In the genomic region with DNA sequence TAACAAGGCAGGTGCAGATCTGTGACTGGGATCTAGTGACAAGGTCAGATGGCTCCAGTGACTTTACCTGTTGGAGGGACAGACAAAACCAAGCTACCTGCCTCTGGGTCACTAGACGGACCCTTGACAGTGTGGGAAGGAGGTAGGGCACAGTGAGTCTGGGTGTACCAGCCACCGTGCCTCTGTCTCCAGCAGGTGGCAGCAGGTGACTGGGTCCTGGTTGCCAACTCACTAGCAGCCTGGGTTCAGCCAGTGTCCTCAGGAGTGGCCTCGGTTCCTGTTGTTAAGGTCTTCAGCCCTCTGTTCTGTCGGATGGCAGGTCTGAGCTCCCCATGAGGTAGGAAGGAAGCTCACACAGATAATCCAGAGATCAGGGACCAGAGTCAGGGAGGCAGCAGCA, we compare ENCODE assay signal across 8 mouse cellular contexts. TPM values are rescaled to one million over a fixed set of nuclear protein-coding genes. Genes with fewer than 3 reads are reported as not detected.
A peak's percentile ranks its signal among the peaks of the same experiment; 100 is the strongest.
DNase-seq lines count a peak whose midpoint lies in the region; ATAC-seq and TF ChIP-seq lines count a peak whose summit lies in the region.

No protein-coding gene starts in this region.

- no peak overlapping the region for H3K4me3 ChIP-seq in E14TG2a.4 (replicated peaks; ENCODE audit: low read length)
- no peak overlapping the region for H3K4me3 ChIP-seq in embryonic facial prominence, embryonic 10.5 days
- no peak overlapping the region for H3K4me3 ChIP-seq in hindbrain, embryonic 11.5 days (ENCODE audit: low read depth, low read length)

- ATAC-seq in hindbrain, embryonic 11.5 days (ENCODE audit: low FRiP score), result peak; percentile 63; the same call in 1 of the 2 replicates
- ATAC-seq in erythroid progenitor cell, adult 5-6 weeks (replicated peaks; ENCODE audit: low FRiP score, poor library complexity, severe bottlenecking), result no peak

- no peak overlapping the region for H3K27ac ChIP-seq in embryonic facial prominence, embryonic 10.5 days (replicated peaks)
- H3K27ac ChIP-seq in hindbrain, embryonic 11.5 days (ENCODE audit: low read depth, low read length), result no peak overlapping the region

- H3K4me1 ChIP-seq in E14TG2a.4 (replicated peaks; ENCODE audit: low read depth, low read length), result peaks cover 17% of the 10 kb centered on the region
- H3K4me1 ChIP-seq in embryonic facial prominence, embryonic 10.5 days, result 0 out of 2 replicates have a peak, but pooled peaks cover 6% of the 10 kb centered on the region
- H3K4me1 ChIP-seq in hindbrain, embryonic 11.5 days (replicated peaks; ENCODE audit: control insufficient read depth, insufficient read depth, low read length), result no peaks in the 10 kb centered on the region

- no peaks in the 10 kb centered on the region for H3K36me3 ChIP-seq in E14TG2a.4 (ENCODE audit: insufficient read depth, low read length)
- no peaks in the 10 kb centered on the region for H3K36me3 ChIP-seq in embryonic facial prominence, embryonic 10.5 days (replicated peaks)
- no peaks in the 10 kb centered on the region for H3K36me3 ChIP-seq in hindbrain, embryonic 11.5 days (ENCODE audit: control insufficient read depth, insufficient read depth, low read length)

- 8% methylated on average over 4 of the region's 4 CpGs for WGBS in embryonic facial prominence, embryonic 10.5 days
- WGBS in hindbrain, embryonic 11.5 days, result 5% methylated on average over 4 of the region's 4 CpGs

- DNase-seq in adrenal gland, postnatal 10 days, result peak; percentile 87
- peak; percentile 81 for DNase-seq in embryonic facial prominence, embryonic 10.5 days (ENCODE audit: low spot score)
- peak; percentile 85 for DNase-seq in hindbrain, embryonic 11.5 days (ENCODE audit: low spot score)
- peak; percentile 73 to 79 for DNase-seq in layer of hippocampus, postnatal 14 days (ENCODE audit: low spot score in 2 of 2)
- peak; percentile 51 to 70 for DNase-seq in lung, postnatal 4 days
- peak; percentile 82 for DNase-seq in right cerebral cortex, postnatal 14 days

- no peak overlapping the region for H3K9ac ChIP-seq in hindbrain, embryonic 11.5 days (ENCODE audit: low read depth, low read length)

- peak; percentile 79 for TF ChIP-seq CTCF in E14TG2a.4 (conservative IDR thresholded peaks at IDR 0.05; ENCODE audit: low read length)

- H3K9me3 ChIP-seq in E14TG2a.4 (ENCODE audit: low read length), result no peaks in the 10 kb centered on the region
- no peaks in the 10 kb centered on the region for H3K9me3 ChIP-seq in embryonic facial prominence, embryonic 10.5 days
- H3K9me3 ChIP-seq in hindbrain, embryonic 11.5 days (ENCODE audit: control insufficient read depth, low read length), result no peaks in the 10 kb centered on the region

- no peak overlapping the region for H3K4me2 ChIP-seq in hindbrain, embryonic 11.5 days (replicated peaks; ENCODE audit: low read depth, low read length)

- H3K27me3 ChIP-seq in E14TG2a.4 (ENCODE audit: insufficient read depth, low read length), result no peaks in the 10 kb centered on the region
- H3K27me3 ChIP-seq in embryonic facial prominence, embryonic 10.5 days (replicated peaks; ENCODE audit: low read depth, poor library complexity, severe bottlenecking), result 0 out of 2 replicates have a peak, but pooled peaks cover 6% of the 10 kb centered on the region
- H3K27me3 ChIP-seq in hindbrain, embryonic 11.5 days (ENCODE audit: control insufficient read depth, insufficient read depth, low read length), result no peaks in the 10 kb centered on the region

RNA-seq across cellular contexts. Expression of gene Pax7, which starts 43.9 kb away (rescaled TPM):
- under 1 TPM; 0.15 to 0.64 TPM for total RNA-seq in adrenal gland, postnatal 10 days (2021)
- polyA plus RNA-seq in embryonic facial prominence, embryonic 10.5 days (2016; fragmentation: Nextera tagmentation; extraction: Ambion mirVana), result 1.5 and 2.6 TPM in 2 replicates
- polyA plus RNA-seq in hindbrain, embryonic 11.5 days (2014; fragmentation: Nextera tagmentation; extraction: Ambion mirVana), result 2.2 and 2.7 TPM in 2 replicates
- total RNA-seq in layer of hippocampus, postnatal 14 days (2021), result under 1 TPM in 1 of 2 experiments, not detected in 1; 0.07 TPM
- not detected in 2 replicates for total RNA-seq in erythroid progenitor cell, adult 5-6 weeks (2015; ENCODE audit: low replicate concordance)
- total RNA-seq in erythroid progenitor cell, adult 5-6 weeks (2017; ENCODE audit: low replicate concordance), result not detected in 2 replicates
